Mouse (Mus musculus) Patski (cell line): Measurements from ENCODE around the gene Naaladl2. TPM values are rescaled to one million over a fixed set of nuclear protein-coding genes. Genes with fewer than 3 reads are reported as not detected.

ENCODE experiments used
- ATAC-seq: fragments of 100-300 bp; one replicate; pipeline ENCODE4 v1.8.0; 2021
- CTCF ChIA-PET: fragments of 350-600 bp; sonication (Branson Sonifier 250); formaldehyde crosslinking; loops from one replicate; lab custom pipeline; 2022; ENCODE audit warnings: inconsistent platforms; lab: Charles Lee
- POLR2A ChIA-PET: fragments of 350-600 bp; sonication (Branson Sonifier 250); formaldehyde crosslinking; loops from one replicate; lab custom pipeline; 2022; ENCODE audit warnings: antibody characterized with exemption, inconsistent platforms; lab: Charles Lee
- DNase-seq: peaks from one replicate; pipeline ENCODE4 v3.0.0-alpha.2; 2011; ENCODE audit warnings: low read depth, low spot score
- H3K27me3 ChIP-seq: fragments of 371-371 bp; one replicate; pipeline ENCODE4 v1.5.1; 2021
- CTCF ChIP-seq: fragments of 100-300 bp; IDR thresholded peaks from one replicate; pipeline ENCODE4 v1.5.1; 2021
- in situ Hi-C: fragments of 300-500 bp; cut with MboI; formaldehyde crosslinking; loops from 3 replicates; pipeline ENCODE4 v1.11.1; 2018; ENCODE audit warnings: low pct_unique_long_range_greater_than_20kb, mixed read lengths
- polyA plus RNA-seq: library from polyadenylated mRNA; unstranded; gene quantifications from one replicate; pipeline ENCODE4 v1.2.3, GENCODE M21; 2021

Naaladl2 gene
- polyA plus RNA-seq, 1 experiment from 2014 or later = 3.7 TPM

DNA sequence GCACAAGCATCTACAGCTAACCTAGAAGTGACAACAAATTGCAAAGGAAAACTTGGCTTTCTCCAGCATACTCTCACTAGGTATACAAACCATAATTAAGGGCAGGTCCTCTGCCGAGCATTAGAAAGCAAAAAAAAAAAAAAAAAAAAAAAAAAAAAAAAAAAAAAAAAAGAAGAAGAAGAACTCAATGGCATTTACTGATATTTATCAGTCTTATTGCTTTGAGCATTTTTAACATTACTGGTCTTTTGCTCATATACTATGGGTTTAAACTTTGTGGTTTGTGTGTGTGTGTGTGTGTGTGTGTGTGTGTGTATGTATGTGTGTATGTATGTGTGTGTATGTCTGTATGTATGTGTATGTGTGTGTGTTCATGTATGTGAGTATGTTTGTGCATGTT, 1006.1 kb downstream of the Naaladl2 start:
- H3K27me3 ChIP-seq = peaks cover 7% of the 10 kb centered on the region
- ATAC-seq (no peak), DNase-seq (no peak)
- ChIA-PET CTCF (no interaction called here), POLR2A (interaction anchor here (0.6 kb wide), 1 partner anchor 479 kb away, joined by 3 read pairs; no protein-coding TSS in a partner anchor)
- no peak for TF ChIP-seq CTCF
- in situ Hi-C loops = no loop called here

DNA sequence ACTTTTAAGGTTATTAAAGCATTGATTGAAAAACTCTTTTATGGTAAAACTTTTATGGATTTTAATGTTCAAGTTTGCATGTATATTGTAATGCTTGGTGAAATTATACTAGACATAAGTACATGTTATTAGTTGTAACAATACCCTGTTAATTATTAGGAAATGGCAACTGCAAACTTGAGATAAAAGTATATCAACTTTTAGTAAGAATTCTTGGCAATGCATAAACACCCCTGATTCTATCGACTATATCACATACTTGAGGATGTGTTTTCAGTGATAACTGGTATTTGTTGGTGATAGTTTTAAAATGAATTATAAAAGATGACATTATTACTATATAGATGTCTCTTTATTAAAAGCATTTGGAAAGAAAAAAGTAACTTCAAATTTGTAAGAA, 1017.9 kb downstream of the Naaladl2 start:
- in situ Hi-C loops = no loop called here
- no peak for ATAC-seq
- ChIA-PET CTCF (no interaction called here), POLR2A (no interaction called here)
- no peak for DNase-seq
- H3K27me3 ChIP-seq = peaks cover 3% of the 10 kb centered on the region
- no peak for TF ChIP-seq CTCF

GRCm38 (mm10) chr3:24124034-24124433, 1020.0 kb downstream of the Naaladl2 start:
- TF ChIP-seq CTCF = no peak
- ATAC-seq (no peak), DNase-seq (no peak)
- ChIA-PET CTCF (no interaction called here), POLR2A (no interaction called here)
- H3K27me3 ChIP-seq = peaks cover 3% of the 10 kb centered on the region
- in situ Hi-C loops = no loop called here

DNA sequence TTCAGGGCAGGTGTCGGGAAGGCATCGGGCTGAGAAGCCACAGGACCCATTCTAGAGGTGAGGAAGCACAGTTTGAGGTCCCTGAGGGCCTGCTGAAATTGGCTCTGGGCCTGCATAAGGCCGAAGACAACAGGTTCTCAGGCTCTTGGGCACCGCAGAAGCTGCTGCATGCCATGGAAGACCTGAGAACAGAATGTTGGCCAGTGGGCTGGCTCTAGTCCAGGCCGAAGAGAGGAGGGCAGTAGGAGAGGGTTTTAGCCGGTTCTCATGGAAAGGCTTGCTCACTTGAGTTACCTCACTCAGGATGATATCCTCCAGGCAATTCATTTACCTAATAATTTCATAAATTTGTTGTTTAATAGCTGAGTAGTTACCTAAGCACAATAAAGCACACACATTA, 1025.9 kb downstream of the Naaladl2 start:
- ATAC-seq (no peak), DNase-seq (no peak)
- in situ Hi-C loops = no loop called here
- H3K27me3 ChIP-seq = no peaks in the 10 kb centered on the region
- ChIA-PET CTCF (no interaction called here), POLR2A (no interaction called here)
- no peak for TF ChIP-seq CTCF

DNA sequence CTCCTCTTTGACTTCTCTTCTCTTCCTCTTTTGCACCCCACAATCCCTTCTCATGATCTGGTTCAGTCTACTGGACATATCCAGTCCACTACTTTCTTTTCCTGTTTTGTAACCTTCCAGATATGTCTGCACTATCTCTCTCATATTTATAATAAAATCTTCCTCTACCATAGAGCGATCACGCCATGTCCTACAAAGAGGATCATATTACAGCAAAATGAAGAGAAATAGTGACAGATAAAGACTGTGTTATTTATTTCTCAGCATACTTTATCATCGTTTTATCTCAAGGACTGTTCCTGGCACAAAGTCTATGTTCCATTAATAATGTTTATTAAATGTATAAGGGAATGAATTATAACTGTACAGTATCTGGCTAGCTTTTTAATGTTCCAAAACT, 1029.2 kb downstream of the Naaladl2 start:
- POLR2A ChIA-PET = no interaction called here
- TF ChIP-seq CTCF = no peak
- in situ Hi-C loops = no loop called here
- CTCF ChIA-PET = interaction anchor here (1.0 kb wide), 1 partner anchor 19 kb away, joined by 3 read pairs; no protein-coding TSS in a partner anchor
- no peak for DNase-seq
- peaks cover 5% of the 10 kb centered on the region for H3K27me3 ChIP-seq
- no peak for ATAC-seq

DNA sequence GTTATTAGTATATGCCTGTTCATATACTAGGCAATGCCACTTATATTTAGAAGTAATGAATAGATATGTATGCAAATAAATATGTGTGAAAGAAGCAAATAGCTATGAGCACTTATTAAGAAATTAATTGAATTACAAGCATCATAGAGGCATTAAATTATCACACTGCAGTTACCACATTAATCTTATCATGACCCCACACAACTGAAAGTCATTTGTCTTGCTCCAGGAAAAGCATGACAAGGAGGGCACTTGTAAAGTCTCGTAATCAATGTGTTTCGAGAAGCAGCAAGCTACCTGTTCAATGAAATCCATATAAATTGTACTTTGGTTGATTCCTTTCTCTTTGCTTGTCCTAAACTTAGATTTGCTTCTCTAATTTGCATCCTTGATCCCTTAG, 1030.7 kb downstream of the Naaladl2 start:
- in situ Hi-C loops = no loop called here
- TF ChIP-seq CTCF = no peak
- H3K27me3 ChIP-seq = peaks cover 5% of the 10 kb centered on the region
- ChIA-PET CTCF (no interaction called here), POLR2A (no interaction called here)
- ATAC-seq (no peak), DNase-seq (no peak)

- CTCF ChIA-PET = no interaction called here
- ATAC-seq = no peak
- POLR2A ChIA-PET = no interaction called here
- peaks cover 2% of the 10 kb centered on the region for H3K27me3 ChIP-seq
- no peak for TF ChIP-seq CTCF
- no peak for DNase-seq
- in situ Hi-C loops = no loop called here
These were observed 1037.7 kb downstream of the Naaladl2 start for GRCm38 (mm10) chr3:24106391-24106790.

GRCm38 (mm10) chr3:24079761-24080160, 1064.3 kb downstream of the Naaladl2 start:
- ChIA-PET CTCF (no interaction called here), POLR2A (no interaction called here)
- TF ChIP-seq CTCF = no peak
- in situ Hi-C loops = no loop called here
- DNase-seq = no peak
- no peaks in the 10 kb centered on the region for H3K27me3 ChIP-seq
- ATAC-seq = no peak

GRCm38 (mm10) chr3:24071169-24071797, 1072.8 kb downstream of the Naaladl2 start:
- CTCF ChIA-PET = no interaction called here
- DNase-seq (no peak), ATAC-seq (no peak)
- no peak for TF ChIP-seq CTCF
- in situ Hi-C loops = no loop called here
- H3K27me3 ChIP-seq = no peaks in the 10 kb centered on the region
- POLR2A ChIA-PET = no interaction called here

DNA sequence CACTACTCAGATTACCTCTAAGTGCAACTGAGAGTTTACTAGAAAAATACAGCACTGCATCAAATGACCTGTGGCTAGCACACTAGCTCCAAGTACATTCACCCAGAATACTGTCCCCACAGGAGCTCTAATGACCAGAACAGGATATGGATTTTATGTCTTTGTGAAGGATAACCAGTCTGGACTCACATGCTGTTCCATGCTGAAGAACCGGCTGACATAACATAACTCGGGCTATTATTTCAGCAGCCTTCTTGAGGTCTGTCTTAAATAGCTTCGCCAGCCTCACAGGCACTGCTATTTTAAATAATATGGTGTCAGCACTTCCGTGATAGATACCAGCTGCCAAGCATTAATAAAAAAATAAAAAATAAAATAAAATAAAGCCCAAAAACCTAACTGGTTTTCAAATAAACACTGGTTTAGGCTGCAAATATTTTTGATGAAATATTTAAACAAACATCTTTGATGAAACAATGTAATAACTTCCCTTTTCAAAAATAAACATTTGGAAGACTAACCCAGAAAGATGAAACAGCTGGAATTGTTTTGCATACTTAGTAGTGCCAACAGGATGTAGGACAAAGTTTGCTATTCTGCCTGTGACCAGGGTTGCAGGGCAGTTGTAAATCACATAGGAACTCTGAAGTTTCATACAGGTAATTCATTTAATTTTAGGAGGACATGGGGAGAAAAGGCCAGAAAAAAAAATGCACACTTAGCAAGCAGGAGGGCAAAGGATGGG, 1073.5 kb downstream of the Naaladl2 start:
- no peak for DNase-seq
- no peaks in the 10 kb centered on the region for H3K27me3 ChIP-seq
- ATAC-seq = no peak
- in situ Hi-C loops = no loop called here
- POLR2A ChIA-PET = no interaction called here
- no peak for TF ChIP-seq CTCF
- CTCF ChIA-PET = no interaction called here

- POLR2A ChIA-PET = no interaction called here
- in situ Hi-C loops = no loop called here
- H3K27me3 ChIP-seq = peaks cover 6% of the 10 kb centered on the region
- TF ChIP-seq CTCF = no peak
- DNase-seq = no peak
- no peak for ATAC-seq
- CTCF ChIA-PET = no interaction called here
These were observed 1095.8 kb downstream of the Naaladl2 start for GRCm38 (mm10) chr3:24048217-24048616.
